In the genomic region with DNA sequence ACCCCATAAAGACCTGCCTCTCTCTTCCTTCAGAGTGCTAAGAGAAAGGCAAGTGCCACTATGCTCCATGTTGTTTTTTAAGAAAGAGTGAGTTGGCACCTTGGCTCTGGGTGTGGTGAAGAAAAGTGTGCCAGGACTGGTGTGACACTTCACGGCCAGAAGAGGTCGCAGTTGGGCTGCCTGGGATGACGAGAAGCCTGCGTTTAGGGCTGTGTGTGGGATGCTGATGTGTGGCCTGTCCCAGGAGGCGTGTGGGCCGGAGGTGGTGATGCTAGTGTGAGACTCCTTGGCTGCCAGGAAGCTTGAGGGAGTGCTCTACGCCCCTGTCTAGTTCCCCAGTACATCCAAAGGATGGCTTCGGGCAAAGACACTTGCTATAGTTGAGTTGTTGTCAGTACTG, we compare ENCODE assay signal across 8 mouse cellular contexts. TPM values are rescaled to one million over a fixed set of nuclear protein-coding genes. Genes with fewer than 3 reads are reported as not detected.
DNase-seq lines count a peak whose midpoint lies in the region; ATAC-seq and TF ChIP-seq lines count a peak whose summit lies in the region.

No protein-coding gene starts in this region.

- H3K9ac ChIP-seq in kidney, postnatal 0 days (ENCODE audit: low read depth, low read length): no peak overlapping the region
- H3K9ac ChIP-seq in liver, embryonic 14.5 days (replicated peaks): no peak overlapping the region
- no peak overlapping the region for H3K9ac ChIP-seq in neural tube, embryonic 13.5 days

- peak; percentile 49 for DNase-seq in Muller cell, postnatal 12 days (ENCODE audit: inconsistent ontology term)
- peak; percentile 60 to 69 for DNase-seq in cerebellum, postnatal 36 days
- DNase-seq in gastrocnemius, adult 2 months: peak; percentile 71
- peak; percentile 67 for DNase-seq in kidney, postnatal 0 days (ENCODE audit: low spot score)
- DNase-seq in liver, embryonic 14.5 days (ENCODE audit: low read depth in 3 of 3, low spot score in 3 of 3): peak in 1 of 3 experiments; percentile 30
- DNase-seq in thymus, postnatal 36 days: peak; percentile 39

- TF ChIP-seq CTCF in C2C12 (IDR thresholded peaks at IDR 0.05; ENCODE audit: control insufficient read depth, insufficient read depth, insufficient read length): peak; percentile 87
- peak; percentile 94 for TF ChIP-seq CTCF in gastrocnemius, adult 2 months (IDR thresholded peaks at IDR 0.05)
- peak; percentile 85 for TF ChIP-seq CTCF in kidney, postnatal 0 days (IDR thresholded peaks at IDR 0.05; ENCODE audit: low read depth)
- peak; percentile 92 for TF ChIP-seq CTCF in liver, embryonic 14.5 days (IDR thresholded peaks at IDR 0.05; ENCODE audit: low read depth)

- H3K9me3 ChIP-seq in kidney, postnatal 0 days (replicated peaks; ENCODE audit: low read length): no peaks in the 10 kb centered on the region
- no peaks in the 10 kb centered on the region for H3K9me3 ChIP-seq in liver, embryonic 14.5 days (ENCODE audit: control insufficient read depth, low read length)
- H3K9me3 ChIP-seq in neural tube, embryonic 13.5 days: no peaks in the 10 kb centered on the region

- H3K27me3 ChIP-seq in C2C12 (ENCODE audit: control insufficient read depth, insufficient read depth, insufficient read length): no peaks in the 10 kb centered on the region
- H3K27me3 ChIP-seq in kidney, postnatal 0 days (ENCODE audit: insufficient read depth, low read length): no peaks in the 10 kb centered on the region
- no peaks in the 10 kb centered on the region for H3K27me3 ChIP-seq in liver, embryonic 14.5 days (ENCODE audit: control insufficient read depth, insufficient read depth, low read length)
- no peaks in the 10 kb centered on the region for H3K27me3 ChIP-seq in neural tube, embryonic 13.5 days

- H3K4me2 ChIP-seq in kidney, postnatal 0 days (ENCODE audit: low read length): no peak overlapping the region
- H3K4me2 ChIP-seq in liver, embryonic 14.5 days (ENCODE audit: low read depth): no peak overlapping the region
- H3K4me2 ChIP-seq in neural tube, embryonic 13.5 days: no peak overlapping the region

- H3K27ac ChIP-seq in gastrocnemius, adult 2 months: no peak overlapping the region
- no peak overlapping the region for H3K27ac ChIP-seq in kidney, postnatal 0 days
- no peak overlapping the region for H3K27ac ChIP-seq in liver, embryonic 14.5 days
- H3K27ac ChIP-seq in neural tube, embryonic 13.5 days (replicated peaks): no peak overlapping the region

- 12% methylated on average over 8 of the region's 8 CpGs for WGBS in kidney, postnatal 0 days
- 24% methylated on average over 8 of the region's 8 CpGs for WGBS in liver, embryonic 14.5 days (ENCODE audit: insufficient replicate concordance)
- WGBS in neural tube, embryonic 13.5 days: 18% methylated on average over 8 of the region's 8 CpGs

- H3K4me3 ChIP-seq in C2C12 (ENCODE audit: insufficient read depth, poor library complexity, severe bottlenecking): no peak overlapping the region
- no peak overlapping the region for H3K4me3 ChIP-seq in gastrocnemius, adult 2 months
- no peak overlapping the region for H3K4me3 ChIP-seq in kidney, postnatal 0 days (replicated peaks; ENCODE audit: low read depth, low read length)
- H3K4me3 ChIP-seq in liver, embryonic 14.5 days (ENCODE audit: insufficient read depth in 1 of 2, low read depth in 2 of 2, low read length in 2 of 2): no peak overlapping the region
- no peak overlapping the region for H3K4me3 ChIP-seq in neural tube, embryonic 13.5 days

- peaks cover 9% of the 10 kb centered on the region for H3K36me3 ChIP-seq in C2C12 (ENCODE audit: control insufficient read depth, insufficient read depth)
- H3K36me3 ChIP-seq in kidney, postnatal 0 days (ENCODE audit: insufficient read depth, low read length): no peaks in the 10 kb centered on the region
- H3K36me3 ChIP-seq in liver, embryonic 14.5 days (replicated peaks; ENCODE audit: control insufficient read depth, insufficient read depth, low read depth): no peaks in the 10 kb centered on the region
- peaks cover 6% of the 10 kb centered on the region; the same call in 1 of the 2 replicates for H3K36me3 ChIP-seq in neural tube, embryonic 13.5 days

- no peak for TF ChIP-seq EP300 in liver, embryonic 14.5 days (IDR thresholded peaks at IDR 0.05; ENCODE audit: low read depth)

- ATAC-seq in kidney, postnatal 0 days (replicated peaks; ENCODE audit: low FRiP score, low read depth): no peak; the same call in 1 of the 2 replicates
- peak; percentile 57; the same call in 1 of the 2 replicates for ATAC-seq in liver, embryonic 14.5 days (ENCODE audit: insufficient read depth)
- ATAC-seq in neural tube, embryonic 13.5 days (ENCODE audit: low read depth): peak; percentile 45; the same call in 1 of the 2 replicates

- 0 out of 2 replicates have a peak, but pooled peaks cover 8% of the 10 kb centered on the region for H3K4me1 ChIP-seq in kidney, postnatal 0 days (replicated peaks; ENCODE audit: insufficient read depth, low read length)
- H3K4me1 ChIP-seq in liver, embryonic 14.5 days (replicated peaks; ENCODE audit: control insufficient read depth in 2 of 2, insufficient read depth in 2 of 2, low read length in 1 of 2): no peaks in the 10 kb centered on the region; a peak in 1 of 4 replicates
- peaks cover 48% of the 10 kb centered on the region for H3K4me1 ChIP-seq in neural tube, embryonic 13.5 days (replicated peaks)

- H3ac ChIP-seq in C2C12 (ENCODE audit: control insufficient read depth, insufficient read length, low read depth): no peak overlapping the region

- intact Hi-C loops in gastrocnemius, adult 2 months (cut with DNase I): loop anchor here (1.0 to 10.0 kb wide), 2 partner anchors 412 to 490 kb away; no protein-coding TSS in a partner anchor

- no peaks in the 10 kb centered on the region for H3K79me2 ChIP-seq in C2C12 (ENCODE audit: control insufficient read depth, insufficient read depth)

- no peaks in the 10 kb centered on the region for H3K79me3 ChIP-seq in C2C12 (ENCODE audit: low read depth)

TF ChIP-seq in C2C12, 6 proteins besides CTCF, POLR2A, EP300 and RAD21:
- TF ChIP-seq CEBPB (IDR thresholded peaks at IDR 0.05; ENCODE audit: low read depth) (no peak), FOSL1 (IDR thresholded peaks at IDR 0.05; ENCODE audit: insufficient read depth, low read length, poor library complexity, severe bottlenecking) (no peak)

RNA-seq across cellular contexts. Expression of a gene that starts 9.0 kb away (rescaled TPM):
- polyA plus RNA-seq in C2C12 (2012; fragmentation: generic; extraction: Trizol): 65.8 TPM
- 10 to 100 TPM; 28.4 to 29.1 TPM for total RNA-seq in gastrocnemius, adult 2 months (2021)
- 67.3 and 72.7 TPM in 2 replicates for polyA plus RNA-seq in kidney, postnatal 0 days (2015; fragmentation: Nextera tagmentation; extraction: Ambion mirVana)
- 19.1 and 19.4 TPM in 2 replicates for polyA plus RNA-seq in liver, embryonic 14.5 days (2012; rRNA removed)
- polyA plus RNA-seq in liver, embryonic 14.5 days (2014; fragmentation: Nextera tagmentation; extraction: Ambion mirVana): 27.8 and 29.2 TPM in 2 replicates
- 108 and 109 TPM in 2 replicates for polyA plus RNA-seq in neural tube, embryonic 13.5 days (2015; fragmentation: Nextera tagmentation; extraction: Ambion mirVana)

RNA-seq across cellular contexts. Expression of a gene that starts 9.5 kb away (rescaled TPM):
- 9.4 TPM for polyA plus RNA-seq in C2C12 (2012; fragmentation: generic; extraction: Trizol)
- total RNA-seq in gastrocnemius, adult 2 months (2021): 1 to 10 TPM; 2.5 to 5.3 TPM
- polyA plus RNA-seq in kidney, postnatal 0 days (2015; fragmentation: Nextera tagmentation; extraction: Ambion mirVana): 5.3 and 6.6 TPM in 2 replicates
- polyA plus RNA-seq in liver, embryonic 14.5 days (2012; rRNA removed): 2.6 and 3.7 TPM in 2 replicates
- 1.2 and 2.2 TPM in 2 replicates for polyA plus RNA-seq in liver, embryonic 14.5 days (2014; fragmentation: Nextera tagmentation; extraction: Ambion mirVana)
- polyA plus RNA-seq in neural tube, embryonic 13.5 days (2015; fragmentation: Nextera tagmentation; extraction: Ambion mirVana): 6.5 and 7.4 TPM in 2 replicates
